14 mouse cellular contexts compared by ENCODE assay signal in the genomic region with DNA sequence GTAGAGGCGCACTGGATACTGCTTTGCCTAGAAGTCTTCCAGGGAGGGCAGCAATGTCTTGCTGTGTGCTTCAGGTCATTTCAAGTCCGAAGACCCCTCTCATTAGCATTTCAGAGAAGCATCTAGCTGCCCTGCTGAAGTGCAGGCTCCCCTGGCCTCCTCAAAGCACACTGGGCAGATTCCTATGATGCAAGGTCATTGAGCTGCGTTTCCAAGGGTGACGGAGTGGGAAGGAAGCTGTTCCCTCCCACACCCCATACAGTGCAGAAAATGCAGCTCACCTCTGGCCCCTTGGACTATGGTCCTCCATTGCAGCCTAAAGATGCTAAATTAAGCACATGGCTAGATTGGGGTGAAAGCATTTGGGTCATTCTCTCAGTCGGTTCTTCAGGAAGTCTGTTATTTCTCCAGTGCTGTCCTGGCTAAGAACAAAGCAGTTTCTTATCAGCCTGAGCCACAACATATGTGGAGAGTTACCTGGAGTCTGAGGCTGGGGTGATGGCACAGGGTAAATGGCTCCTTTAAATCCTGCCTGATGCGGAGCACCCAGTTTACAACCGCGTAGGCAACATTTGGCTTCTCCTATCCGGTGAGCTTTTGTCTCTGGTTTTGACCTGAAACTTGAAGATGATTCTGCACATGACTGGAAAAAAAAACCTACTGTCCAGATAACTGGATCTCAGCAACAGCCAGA. TPM values are rescaled to one million over a fixed set of nuclear protein-coding genes. Genes with fewer than 3 reads are reported as not detected.
DNase-seq lines count a peak whose midpoint lies in the region; ATAC-seq and TF ChIP-seq lines count a peak whose summit lies in the region.
"Had no signal": no experiment of that assay in that cellular context is flagged by ENCODE, and none has a peak within 500 bp of the region (broad histone marks: within the 10 kb centered on the region; RNA-seq: fewer than 3 reads in every experiment).

No protein-coding gene starts in this region.

- peaks cover 3% of the 10 kb centered on the region; the same call in 1 of the 2 replicates for H3K4me1 ChIP-seq in lung, embryonic 16.5 days (replicated peaks; ENCODE audit: control insufficient read depth, insufficient read depth, low read length)
- peaks cover 17% of the 10 kb centered on the region for H3K4me1 ChIP-seq in embryonic facial prominence, embryonic 10.5 days
- H3K4me1 ChIP-seq in forebrain, postnatal 0 days (ENCODE audit: insufficient read depth), result no peaks in the 10 kb centered on the region
- H3K4me1 ChIP-seq in midbrain, embryonic 15.5 days, result peaks cover 15% of the 10 kb centered on the region
- H3K4me1 ChIP-seq: embryonic facial prominence, embryonic 15.5 days had no signal

- no peak overlapping the region for H3K4me2 ChIP-seq in lung, embryonic 16.5 days (ENCODE audit: low read depth, low read length)
- no peak overlapping the region for H3K4me2 ChIP-seq in forebrain, postnatal 0 days (ENCODE audit: low read depth)
- H3K4me2 ChIP-seq in midbrain, embryonic 15.5 days, result no peak overlapping the region
- H3K4me2 ChIP-seq: embryonic facial prominence, embryonic 15.5 days had no signal

- peak overlapping the region; percentile 73 for H3K27ac ChIP-seq in lung, embryonic 16.5 days (ENCODE audit: low read length)
- peak overlapping the region; percentile 48 for H3K27ac ChIP-seq in embryonic facial prominence, embryonic 10.5 days (replicated peaks)
- H3K27ac ChIP-seq in forebrain, postnatal 0 days (ENCODE audit: low read depth, low read length), result no peak overlapping the region
- no peak overlapping the region for H3K27ac ChIP-seq in midbrain, embryonic 15.5 days
- H3K27ac ChIP-seq: embryonic facial prominence, embryonic 15.5 days; gastrocnemius, adult 2 months; left cerebral cortex, adult 2 months; liver, embryonic 14.5 days had no signal

- no peak overlapping the region for H3K9ac ChIP-seq in lung, embryonic 16.5 days (ENCODE audit: low read length)
- no peak overlapping the region for H3K9ac ChIP-seq in forebrain, postnatal 0 days
- no peak overlapping the region for H3K9ac ChIP-seq in midbrain, embryonic 15.5 days
- H3K9ac ChIP-seq: embryonic facial prominence, embryonic 15.5 days; liver, embryonic 14.5 days had no signal

- 28% methylated on average over 9 of the region's 9 CpGs for WGBS in lung, embryonic 16.5 days
- WGBS in embryonic facial prominence, embryonic 10.5 days, result 30% methylated on average over 9 of the region's 9 CpGs
- 34% methylated on average over 9 of the region's 9 CpGs for WGBS in forebrain, postnatal 0 days
- WGBS in midbrain, embryonic 15.5 days, result 23% methylated on average over 9 of the region's 9 CpGs

- ATAC-seq in lung, embryonic 16.5 days (ENCODE audit: low read depth), result peak; percentile 67; the same call in 1 of the 2 replicates
- ATAC-seq in forebrain, postnatal 0 days, result peak; percentile 34; the same call in 1 of the 2 replicates
- peak; percentile 58 for ATAC-seq in midbrain, embryonic 15.5 days (replicated peaks)

- no peak overlapping the region for H3K4me3 ChIP-seq in lung, embryonic 16.5 days (ENCODE audit: low read length)
- H3K4me3 ChIP-seq in embryonic facial prominence, embryonic 10.5 days, result no peak overlapping the region
- H3K4me3 ChIP-seq in forebrain, postnatal 0 days (ENCODE audit: low read depth, low read length), result no peak overlapping the region
- H3K4me3 ChIP-seq in midbrain, embryonic 15.5 days, result no peak overlapping the region
- H3K4me3 ChIP-seq: embryonic facial prominence, embryonic 15.5 days; gastrocnemius, adult 2 months; left cerebral cortex, adult 2 months had no signal

- H3K27me3 ChIP-seq in lung, embryonic 16.5 days (ENCODE audit: control insufficient read depth, insufficient read depth, low read depth, low read length), result no peaks in the 10 kb centered on the region
- H3K27me3 ChIP-seq in embryonic facial prominence, embryonic 10.5 days (replicated peaks; ENCODE audit: low read depth, poor library complexity, severe bottlenecking), result no peaks in the 10 kb centered on the region
- H3K27me3 ChIP-seq in forebrain, postnatal 0 days (ENCODE audit: insufficient read depth, low read length), result no peaks in the 10 kb centered on the region
- no peaks in the 10 kb centered on the region for H3K27me3 ChIP-seq in midbrain, embryonic 15.5 days (replicated peaks)
- H3K27me3 ChIP-seq: embryonic facial prominence, embryonic 15.5 days had no signal

- TF ChIP-seq CTCF in forebrain, postnatal 0 days (IDR thresholded peaks at IDR 0.05; ENCODE audit: low read depth), result no peak

- DNase-seq in lung, postnatal 14 days, result no peak
- DNase-seq in embryonic facial prominence, embryonic 10.5 days (ENCODE audit: low spot score), result peak; percentile 46
- DNase-seq in forebrain, postnatal 0 days, result no peak
- no peak for DNase-seq in ovary, postnatal 14 days (ENCODE audit: low spot score)
- DNase-seq in right cerebral cortex, postnatal 25 days, result no peak
- DNase-seq: cerebellum, adult 11-12 months; gastrocnemius, adult 2 months; kidney, adult 8-10 months; thymus, postnatal 4 days had no signal

- H3K9me3 ChIP-seq in lung, embryonic 16.5 days (ENCODE audit: control insufficient read depth, low read length), result no peaks in the 10 kb centered on the region
- no peaks in the 10 kb centered on the region for H3K9me3 ChIP-seq in embryonic facial prominence, embryonic 10.5 days
- no peaks in the 10 kb centered on the region for H3K9me3 ChIP-seq in forebrain, postnatal 0 days (ENCODE audit: low read length)
- H3K9me3 ChIP-seq in midbrain, embryonic 15.5 days, result no peaks in the 10 kb centered on the region
- H3K9me3 ChIP-seq: embryonic facial prominence, embryonic 15.5 days had no signal

- H3K36me3 ChIP-seq in lung, embryonic 16.5 days (ENCODE audit: control insufficient read depth, insufficient read depth, low read length), result no peaks in the 10 kb centered on the region
- no peaks in the 10 kb centered on the region for H3K36me3 ChIP-seq in embryonic facial prominence, embryonic 10.5 days (replicated peaks)
- H3K36me3 ChIP-seq in forebrain, postnatal 0 days (ENCODE audit: insufficient read depth), result no peaks in the 10 kb centered on the region
- no peaks in the 10 kb centered on the region for H3K36me3 ChIP-seq in midbrain, embryonic 15.5 days (replicated peaks)
- H3K36me3 ChIP-seq: embryonic facial prominence, embryonic 15.5 days had no signal

RNA-seq across cellular contexts. Expression of gene Parp11, which starts 52.6 kb away (rescaled TPM):
- polyA plus RNA-seq in lung, embryonic 16.5 days (2015; fragmentation: Nextera tagmentation; extraction: Ambion mirVana), result 20.8 and 23.7 TPM in 2 replicates
- 31.4 and 33.4 TPM in 2 replicates for polyA plus RNA-seq in embryonic facial prominence, embryonic 10.5 days (2016; fragmentation: Nextera tagmentation; extraction: Ambion mirVana)
- total RNA-seq in forebrain, postnatal 0 days (2014; rRNA removed), result 57.6 and 60.9 TPM in 2 replicates
- polyA plus RNA-seq in forebrain, postnatal 0 days (2015; fragmentation: Nextera tagmentation; extraction: Ambion mirVana), result 38.4 and 45.8 TPM in 2 replicates
- polyA plus RNA-seq in midbrain, embryonic 15.5 days (2015; fragmentation: Nextera tagmentation; extraction: Ambion mirVana), result 90.4 and 95.6 TPM in 2 replicates

Comparison
In these comparisons a context has a peak if more than half of its experiments do, and no peak if none do; other contexts are left out.
1. H3K27ac ChIP-seq: peak in lung, embryonic 16.5 days (single experiment) and embryonic facial prominence, embryonic 10.5 days (single experiment); none in forebrain, postnatal 0 days (single experiment) and midbrain, embryonic 15.5 days (single experiment).
2. Peak in every context shown above with its lines, with median percentiles within 50 percentile points of each other: ATAC-seq.